Mouse (Mus musculus): ENCODE measurements around the gene Kank1. TPM values are rescaled to one million over a fixed set of nuclear protein-coding genes. Genes with fewer than 3 reads are reported as not detected.

The Kank1 gene
- total and polyA plus RNA-seq, 2 experiments: 31.7 to 33.6 TPM

GRCm38 (mm10) chr19:25344371-25344770, 107.6 kb downstream of the Kank1 start:
- H3K9ac ChIP-seq (ENCODE audit: low read depth, low read length): no peak overlapping the region
- H3K79me2 ChIP-seq (ENCODE audit: control insufficient read depth, insufficient read depth, low read length): no peaks in the 10 kb centered on the region
- no peaks in the 10 kb centered on the region for H3K27me3 ChIP-seq (ENCODE audit: control insufficient read depth, insufficient read depth, low read length)
- peaks cover 2% of the 10 kb centered on the region; the same call in 1 of the 2 replicates for H3K4me1 ChIP-seq (ENCODE audit: control insufficient read depth, insufficient read depth, low read length)
- H3K27ac ChIP-seq (replicated peaks; ENCODE audit: insufficient read depth, low read depth, low read length): no peak overlapping the region
- WGBS: 49% methylated on average over 6 of the region's 6 CpGs
- H3K4me3 ChIP-seq (ENCODE audit: insufficient read depth, low read depth, low read length): no peak overlapping the region
- no peak for TF ChIP-seq CTCF (IDR thresholded peaks at IDR 0.05; ENCODE audit: low read depth, low read length)
- no peak for TF ChIP-seq POLR2A (IDR thresholded peaks at IDR 0.05; ENCODE audit: extremely low read depth, insufficient read depth, low read length)
- no peaks in the 10 kb centered on the region for H3K36me3 ChIP-seq (ENCODE audit: control insufficient read depth, insufficient read depth, low read length)
- DNase-seq (ENCODE audit: extremely low read depth, low read depth, low spot score): no peak

DNA sequence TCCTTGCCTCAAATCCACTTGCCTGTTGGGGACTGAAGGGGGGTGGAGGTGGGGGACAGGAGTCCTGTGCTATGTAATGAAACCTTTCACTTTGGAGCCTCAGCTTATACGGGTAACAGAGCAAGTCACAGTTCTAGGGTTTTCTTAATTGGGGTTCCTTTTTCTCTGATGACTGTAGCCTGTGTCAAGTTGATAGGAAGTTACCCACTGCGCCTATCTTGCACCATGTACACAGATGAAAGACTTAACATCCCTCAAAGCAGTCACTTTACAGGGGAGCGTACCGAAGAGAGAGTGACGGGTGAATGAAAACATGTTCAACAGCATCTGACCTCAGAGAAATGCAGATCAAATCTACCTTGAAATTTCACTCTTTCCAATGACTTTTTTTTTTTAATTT, 109.2 kb downstream of the Kank1 start:
- WGBS: 94% methylated on average over 5 of the region's 5 CpGs
- no peak for DNase-seq (ENCODE audit: extremely low read depth, low read depth, low spot score)
- Histone ChIP-seq H3K27ac (replicated peaks; ENCODE audit: insufficient read depth, low read depth, low read length) (no peak overlapping the region), H3K27me3 (ENCODE audit: control insufficient read depth, insufficient read depth, low read length) (no peaks in the 10 kb centered on the region), H3K4me3 (ENCODE audit: insufficient read depth, low read depth, low read length) (no peak overlapping the region), H3K4me1 (ENCODE audit: control insufficient read depth, insufficient read depth, low read length) (peaks cover 2% of the 10 kb centered on the region; the same call in 1 of the 2 replicates), H3K9ac (ENCODE audit: low read depth, low read length) (no peak overlapping the region), H3K36me3 (ENCODE audit: control insufficient read depth, insufficient read depth, low read length) (no peaks in the 10 kb centered on the region), H3K79me2 (ENCODE audit: control insufficient read depth, insufficient read depth, low read length) (no peaks in the 10 kb centered on the region)
- no peak for TF ChIP-seq CTCF (IDR thresholded peaks at IDR 0.05; ENCODE audit: low read depth, low read length)

DNA sequence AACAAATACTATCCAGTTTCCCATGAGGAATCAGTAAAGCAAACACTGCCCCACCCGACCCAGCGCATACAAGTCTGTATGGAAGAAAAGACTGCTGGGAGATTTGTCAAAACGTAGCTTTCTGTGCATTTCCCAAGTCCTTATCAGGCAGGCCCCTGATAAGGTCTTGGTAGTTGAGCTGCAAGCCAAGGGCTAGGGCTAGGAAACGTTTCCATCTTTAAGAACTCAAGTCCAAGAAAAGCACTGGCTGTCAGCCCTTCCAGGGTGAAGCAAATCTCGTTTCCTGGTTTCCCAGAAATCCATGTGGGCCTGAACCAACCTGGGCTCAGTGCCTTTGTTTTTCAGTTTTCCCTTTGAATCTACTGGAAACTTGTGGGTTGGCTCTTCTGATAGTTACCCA, 110.7 kb downstream of the Kank1 start:
- H3K36me3 ChIP-seq (ENCODE audit: control insufficient read depth, insufficient read depth, low read length): no peaks in the 10 kb centered on the region
- H3K27me3 ChIP-seq (ENCODE audit: control insufficient read depth, insufficient read depth, low read length): no peaks in the 10 kb centered on the region
- H3K79me2 ChIP-seq (ENCODE audit: control insufficient read depth, insufficient read depth, low read length): no peaks in the 10 kb centered on the region
- H3K4me1 ChIP-seq (ENCODE audit: control insufficient read depth, insufficient read depth, low read length): peaks cover 2% of the 10 kb centered on the region; the same call in 1 of the 2 replicates
- no peak overlapping the region for H3K27ac ChIP-seq (replicated peaks; ENCODE audit: insufficient read depth, low read depth, low read length)
- 15% methylated on average over 5 of the region's 5 CpGs for WGBS
- no peak overlapping the region for H3K9ac ChIP-seq (ENCODE audit: low read depth, low read length)
- no peak overlapping the region for H3K4me3 ChIP-seq (ENCODE audit: insufficient read depth, low read depth, low read length)
- peak; percentile 10 for DNase-seq (ENCODE audit: extremely low read depth, low read depth, low spot score)
- TF ChIP-seq POLR2A (IDR thresholded peaks at IDR 0.05; ENCODE audit: extremely low read depth, insufficient read depth, low read length): no peak
- TF ChIP-seq CTCF (IDR thresholded peaks at IDR 0.05; ENCODE audit: low read depth, low read length): no peak

DNA sequence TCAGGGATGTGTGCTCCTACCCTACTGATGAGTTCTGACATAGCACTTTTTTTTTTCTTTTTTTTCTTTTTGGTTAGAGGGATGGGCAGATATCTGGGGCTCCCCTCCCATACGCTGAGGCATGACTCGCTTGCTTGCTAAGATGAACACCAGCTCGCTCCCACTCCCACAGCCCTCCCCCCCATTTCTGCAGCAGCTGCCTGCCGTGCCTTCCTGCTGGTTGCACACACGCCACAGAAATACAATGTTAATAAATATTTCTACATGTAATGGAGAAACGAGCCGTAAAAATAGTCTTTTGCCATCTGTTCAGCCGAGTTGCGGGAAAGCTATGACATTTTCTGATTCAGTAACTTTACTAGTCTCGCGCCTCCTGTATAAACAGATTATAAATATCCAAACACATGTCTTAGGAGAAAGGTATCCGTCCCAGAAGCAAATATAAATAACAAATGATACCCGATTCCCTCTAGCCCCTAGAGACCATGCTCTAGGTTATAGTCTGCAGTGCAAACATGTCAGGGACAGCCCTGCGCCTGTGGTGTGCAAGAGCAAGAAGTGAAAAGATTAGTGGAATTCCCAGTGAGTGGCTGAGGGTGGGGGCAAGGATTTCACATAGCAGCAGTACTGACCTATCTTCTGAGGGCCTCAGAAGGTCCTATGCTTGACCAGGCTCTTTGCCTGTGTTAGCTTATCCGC, 114.6 kb downstream of the Kank1 start:
- no peak for DNase-seq (ENCODE audit: extremely low read depth, low read depth, low spot score)
- 92% methylated on average over 15 of the region's 15 CpGs for WGBS

DNA sequence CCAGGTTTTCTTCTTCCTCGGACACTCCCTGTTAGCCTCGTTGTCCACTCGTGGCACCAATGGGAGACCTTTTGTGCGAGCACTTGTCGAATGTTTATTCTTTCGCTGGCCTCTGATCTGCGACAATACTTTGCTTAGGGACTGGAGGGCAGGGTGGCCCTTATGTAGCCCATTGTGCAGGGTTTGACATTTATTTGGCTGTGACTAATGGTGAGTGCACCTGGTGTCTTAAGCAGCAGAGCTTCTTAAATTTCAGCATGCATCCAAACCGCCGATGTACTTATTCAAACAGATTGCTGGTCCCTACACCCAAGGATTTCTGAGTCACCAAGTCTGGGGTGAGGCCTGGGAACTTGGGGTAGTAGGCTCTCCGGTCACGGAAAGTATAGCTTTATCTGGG, 120.3 kb downstream of the Kank1 start:
- no peak for DNase-seq (ENCODE audit: extremely low read depth, low read depth, low spot score)
- TF ChIP-seq POLR2A (IDR thresholded peaks at IDR 0.05; ENCODE audit: extremely low read depth, insufficient read depth, low read length) (no peak), CTCF (IDR thresholded peaks at IDR 0.05; ENCODE audit: low read depth, low read length) (no peak)
- Histone ChIP-seq H3K27ac (replicated peaks; ENCODE audit: insufficient read depth, low read depth, low read length) (no peak overlapping the region), H3K4me3 (ENCODE audit: insufficient read depth, low read depth, low read length) (no peak overlapping the region), H3K4me1 (ENCODE audit: control insufficient read depth, insufficient read depth, low read length) (no peaks in the 10 kb centered on the region), H3K27me3 (ENCODE audit: control insufficient read depth, insufficient read depth, low read length) (no peaks in the 10 kb centered on the region), H3K9ac (ENCODE audit: low read depth, low read length) (no peak overlapping the region), H3K36me3 (ENCODE audit: control insufficient read depth, insufficient read depth, low read length) (no peaks in the 10 kb centered on the region), H3K79me2 (ENCODE audit: control insufficient read depth, insufficient read depth, low read length) (no peaks in the 10 kb centered on the region)
- 82% methylated on average over 11 of the region's 11 CpGs for WGBS

More for the DNA sequence above, 114.6 kb downstream of the Kank1 start:
- H3K36me3 ChIP-seq (ENCODE audit: control insufficient read depth, insufficient read depth, low read length): no peaks in the 10 kb centered on the region
- no peak overlapping the region for H3K4me3 ChIP-seq (ENCODE audit: insufficient read depth, low read depth, low read length)
- H3K79me2 ChIP-seq (ENCODE audit: control insufficient read depth, insufficient read depth, low read length): no peaks in the 10 kb centered on the region
- no peak overlapping the region for H3K9ac ChIP-seq (ENCODE audit: low read depth, low read length)
- H3K4me1 ChIP-seq (ENCODE audit: control insufficient read depth, insufficient read depth, low read length): no peaks in the 10 kb centered on the region
- H3K27me3 ChIP-seq (ENCODE audit: control insufficient read depth, insufficient read depth, low read length): no peaks in the 10 kb centered on the region
- no peak for TF ChIP-seq CTCF (IDR thresholded peaks at IDR 0.05; ENCODE audit: low read depth, low read length)
- TF ChIP-seq POLR2A (IDR thresholded peaks at IDR 0.05; ENCODE audit: extremely low read depth, insufficient read depth, low read length): no peak
- H3K27ac ChIP-seq (replicated peaks; ENCODE audit: insufficient read depth, low read depth, low read length): no peak overlapping the region

- Histone ChIP-seq H3K9ac (ENCODE audit: low read depth, low read length) (no peak overlapping the region), H3K79me2 (ENCODE audit: control insufficient read depth, insufficient read depth, low read length) (no peaks in the 10 kb centered on the region), H3K4me1 (ENCODE audit: control insufficient read depth, insufficient read depth, low read length) (no peaks in the 10 kb centered on the region), H3K4me3 (ENCODE audit: insufficient read depth, low read depth, low read length) (no peak overlapping the region), H3K36me3 (ENCODE audit: control insufficient read depth, insufficient read depth, low read length) (no peaks in the 10 kb centered on the region), H3K27ac (replicated peaks; ENCODE audit: insufficient read depth, low read depth, low read length) (no peak overlapping the region), H3K27me3 (ENCODE audit: control insufficient read depth, insufficient read depth, low read length) (no peaks in the 10 kb centered on the region)
- 62% methylated on average over 8 of the region's 8 CpGs for WGBS
- no peak for DNase-seq (ENCODE audit: extremely low read depth, low read depth, low spot score)
- TF ChIP-seq CTCF (IDR thresholded peaks at IDR 0.05; ENCODE audit: low read depth, low read length) (no peak), POLR2A (IDR thresholded peaks at IDR 0.05; ENCODE audit: extremely low read depth, insufficient read depth, low read length) (no peak)
These were observed 121.8 kb downstream of the Kank1 start for GRCm38 (mm10) chr19:25358486-25359120.
